Mouse (Mus musculus) lung, postnatal 0 days (tissue): ENCODE measurements around the gene Mafk.

ENCODE experiments used
- CTCF ChIP-seq: IDR thresholded peaks from 2 replicates; pipeline ENCODE4 v1.5.1; 2016; ENCODE audit warnings: antibody characterized with exemption, mild to moderate bottlenecking
- EP300 ChIP-seq: IDR thresholded peaks from 2 replicates; pipeline ENCODE4 v1.6.1; 2016; ENCODE audit warnings: antibody characterized with exemption, mild to moderate bottlenecking, control low read depth

- no peak for TF ChIP-seq EP300
- no peak for TF ChIP-seq CTCF
These were observed 30.4 kb downstream of the Mafk start for GRCm38 (mm10) chr5:139821466-139822459.
